Mouse (Mus musculus): Measurements from ENCODE around the gene Jarid2. TPM values are rescaled to one million over a fixed set of nuclear protein-coding genes. Genes with fewer than 3 reads are reported as not detected.

The Jarid2 gene
- polyA plus RNA-seq, 1 experiment from 2014 or later, result 31.7 TPM

DNA sequence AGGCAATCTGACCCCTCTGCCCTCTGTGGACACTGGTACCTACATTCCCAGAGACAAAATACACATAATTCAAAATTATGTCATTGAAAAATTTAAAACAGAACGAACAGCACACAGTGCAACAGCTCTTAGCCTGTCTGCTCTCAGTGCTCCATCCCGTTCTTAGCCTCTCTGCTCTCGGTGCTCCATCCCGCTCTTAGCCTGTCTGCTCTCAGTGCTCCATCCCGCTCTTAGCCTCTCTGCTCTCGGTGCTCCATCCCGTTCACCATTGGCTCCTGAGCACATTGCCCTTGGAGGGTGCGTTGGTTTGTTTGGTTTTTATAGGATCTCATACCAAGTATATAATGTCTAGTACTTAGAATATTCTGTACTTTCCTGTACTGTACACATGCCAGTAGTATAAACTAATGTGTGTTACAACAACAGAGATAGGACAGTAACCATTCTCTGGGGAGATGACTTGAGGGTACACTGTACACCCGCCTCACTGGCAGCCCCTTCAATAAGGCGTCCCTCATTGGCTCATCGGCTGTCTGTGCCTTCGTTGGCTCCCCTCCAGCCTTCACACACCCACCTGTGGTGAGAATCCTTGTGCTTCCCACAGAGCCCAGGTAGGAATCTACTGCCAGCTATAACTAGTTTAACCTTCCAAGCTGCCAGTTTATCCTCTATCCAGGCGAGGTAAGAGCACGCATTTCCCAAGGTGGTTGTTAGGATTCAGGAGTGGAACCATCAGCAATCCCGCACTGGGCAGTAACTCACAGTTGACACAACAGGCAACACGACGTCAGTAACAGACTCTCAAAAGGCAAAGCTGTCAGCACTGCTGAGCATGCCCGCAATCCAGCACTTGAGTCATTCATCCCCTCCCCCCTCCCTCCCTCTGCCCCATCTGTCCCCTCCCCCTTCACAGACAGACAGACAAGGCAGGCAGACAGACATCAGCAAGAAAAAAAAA, 203.3 kb downstream of the Jarid2 start:
- Histone ChIP-seq H3K36me3 (ENCODE audit: control insufficient read depth, insufficient read depth, low read length) (peaks cover 8% of the 10 kb centered on the region; the same call in 1 of the 2 replicates), H3K4me3 (replicated peaks; ENCODE audit: low read depth, low read length) (no peak overlapping the region), H3K27ac (replicated peaks; ENCODE audit: low read depth, low read length) (no peak overlapping the region), H3K9ac (replicated peaks; ENCODE audit: low read length) (no peak overlapping the region), H3K4me2 (ENCODE audit: low read length) (no peak overlapping the region), H3K27me3 (ENCODE audit: control insufficient read depth, insufficient read depth, low read length) (no peaks in the 10 kb centered on the region), H3K4me1 (ENCODE audit: control insufficient read depth, insufficient read depth, low read length) (peaks cover 13% of the 10 kb centered on the region), H3K9me3 (ENCODE audit: control insufficient read depth, low read length) (no peaks in the 10 kb centered on the region)
- ATAC-seq (ENCODE audit: low FRiP score, low TSS enrichment) (no peak), DNase-seq (peak; percentile 10)
- 66% methylated on average over 18 of the region's 18 CpGs for WGBS

DNA sequence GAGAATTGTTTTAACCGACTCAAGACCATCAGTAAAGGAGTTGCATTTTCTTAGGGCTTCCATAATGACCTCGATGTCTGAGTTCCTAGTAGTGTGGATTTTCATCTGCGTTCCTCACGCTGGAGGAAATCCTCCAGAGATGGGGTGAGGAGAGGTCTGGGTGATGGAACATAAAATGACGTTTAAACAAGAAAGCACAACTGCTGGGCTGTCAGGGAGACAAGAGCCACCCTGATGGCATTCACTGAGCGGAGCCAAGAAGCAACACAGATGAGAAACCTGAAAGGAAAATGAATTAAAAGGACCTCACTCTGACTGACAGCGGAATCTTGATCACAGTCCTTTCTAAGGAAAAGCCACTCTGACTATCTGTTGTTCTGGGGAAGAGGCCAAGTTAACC, 204.3 kb downstream of the Jarid2 start:
- Histone ChIP-seq H3K9me3 (ENCODE audit: control insufficient read depth, low read length) (no peaks in the 10 kb centered on the region), H3K27ac (replicated peaks; ENCODE audit: low read depth, low read length) (no peak overlapping the region), H3K4me1 (ENCODE audit: control insufficient read depth, insufficient read depth, low read length) (peaks cover 13% of the 10 kb centered on the region), H3K4me2 (ENCODE audit: low read length) (no peak overlapping the region), H3K27me3 (ENCODE audit: control insufficient read depth, insufficient read depth, low read length) (no peaks in the 10 kb centered on the region), H3K9ac (replicated peaks; ENCODE audit: low read length) (no peak overlapping the region), H3K36me3 (ENCODE audit: control insufficient read depth, insufficient read depth, low read length) (peaks cover 8% of the 10 kb centered on the region; the same call in 1 of the 2 replicates), H3K4me3 (replicated peaks; ENCODE audit: low read depth, low read length) (no peak overlapping the region)
- DNase-seq, result peak; percentile 31
- no peak for ATAC-seq (ENCODE audit: low FRiP score, low TSS enrichment)
- WGBS, result 14% methylated on average over 7 of the region's 7 CpGs

DNA sequence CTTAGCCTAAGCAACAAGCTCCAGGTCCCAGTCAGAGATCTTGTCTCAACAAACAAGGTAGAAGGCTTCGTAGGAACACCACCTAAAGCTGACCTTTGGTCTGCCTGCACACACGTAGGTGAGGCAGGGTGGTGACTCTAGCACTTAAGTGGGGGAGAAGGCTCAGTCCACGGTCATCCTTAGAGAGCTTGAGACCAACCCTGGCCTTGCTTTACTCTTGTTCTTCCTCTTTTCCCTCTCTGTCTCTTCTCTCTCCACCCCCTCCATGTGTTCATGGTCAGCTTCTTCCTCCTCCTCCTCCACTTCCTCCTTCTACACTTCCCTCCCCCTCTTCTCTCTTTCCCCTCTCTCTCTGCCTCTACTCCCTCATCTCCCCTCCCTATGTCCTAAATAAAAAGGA, 208.4 kb downstream of the Jarid2 start:
- WGBS, result 97% methylated on average over 3 of the region's 3 CpGs
- no peak overlapping the region for H3K9ac ChIP-seq (replicated peaks; ENCODE audit: low read length)
- DNase-seq, result no peak

DNA sequence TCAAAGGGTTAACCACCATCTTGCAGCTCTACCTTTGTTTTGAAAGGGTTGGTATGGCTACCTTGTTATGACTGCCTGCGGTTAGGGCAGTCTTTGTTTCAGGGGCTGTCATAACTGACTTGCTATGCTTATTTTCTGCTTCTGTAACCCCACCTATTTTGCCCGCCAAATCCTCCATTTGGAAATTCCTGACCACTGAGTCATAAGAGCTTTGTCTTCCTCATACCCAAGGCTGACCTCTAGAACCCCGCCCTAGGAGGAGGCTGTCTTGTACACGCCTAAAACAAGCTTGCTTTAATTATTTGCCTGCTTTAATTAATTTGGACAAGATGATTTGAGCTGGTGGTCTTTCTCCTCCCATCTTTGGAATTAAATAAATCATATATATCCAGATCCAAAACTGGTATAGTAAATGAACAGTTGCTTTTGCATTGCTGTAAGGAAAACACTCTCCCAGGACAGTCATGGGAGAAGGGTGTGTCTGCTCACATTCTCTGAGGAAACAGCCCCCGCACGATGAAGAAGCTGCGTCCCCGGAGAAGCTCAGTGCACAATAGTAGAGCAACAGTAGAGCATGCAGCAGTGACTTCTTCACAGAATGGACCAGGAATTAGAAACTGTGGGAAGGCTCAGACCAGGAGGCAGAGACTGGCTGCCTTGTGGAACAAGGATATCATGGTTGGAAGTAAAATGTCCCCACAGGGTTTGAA, 210.2 kb downstream of the Jarid2 start:
- Histone ChIP-seq H3K36me3 (ENCODE audit: control insufficient read depth, insufficient read depth, low read length) (no peaks in the 10 kb centered on the region), H3K4me1 (ENCODE audit: control insufficient read depth, insufficient read depth, low read length) (peaks cover 10% of the 10 kb centered on the region; the same call in 1 of the 2 replicates), H3K27ac (replicated peaks; ENCODE audit: low read depth, low read length) (no peak overlapping the region), H3K9ac (replicated peaks; ENCODE audit: low read length) (no peak overlapping the region), H3K27me3 (ENCODE audit: control insufficient read depth, insufficient read depth, low read length) (no peaks in the 10 kb centered on the region), H3K4me3 (replicated peaks; ENCODE audit: low read depth, low read length) (no peak overlapping the region), H3K9me3 (ENCODE audit: control insufficient read depth, low read length) (no peaks in the 10 kb centered on the region), H3K4me2 (ENCODE audit: low read length) (no peak overlapping the region)
- 82% methylated on average over 8 of the region's 8 CpGs for WGBS
- no peak for ATAC-seq (ENCODE audit: low FRiP score, low TSS enrichment)
- no peak for DNase-seq

More for the DNA sequence above, 208.4 kb downstream of the Jarid2 start:
- H3K4me1 ChIP-seq (ENCODE audit: control insufficient read depth, insufficient read depth, low read length), result peaks cover 12% of the 10 kb centered on the region
- H3K27me3 ChIP-seq (ENCODE audit: control insufficient read depth, insufficient read depth, low read length), result no peaks in the 10 kb centered on the region
- no peak overlapping the region for H3K4me3 ChIP-seq (replicated peaks; ENCODE audit: low read depth, low read length)
- no peak overlapping the region for H3K4me2 ChIP-seq (ENCODE audit: low read length)
- no peak overlapping the region for H3K27ac ChIP-seq (replicated peaks; ENCODE audit: low read depth, low read length)
- no peak for ATAC-seq (ENCODE audit: low FRiP score, low TSS enrichment)
- no peaks in the 10 kb centered on the region for H3K36me3 ChIP-seq (ENCODE audit: control insufficient read depth, insufficient read depth, low read length)
- H3K9me3 ChIP-seq (ENCODE audit: control insufficient read depth, low read length), result no peaks in the 10 kb centered on the region

DNA sequence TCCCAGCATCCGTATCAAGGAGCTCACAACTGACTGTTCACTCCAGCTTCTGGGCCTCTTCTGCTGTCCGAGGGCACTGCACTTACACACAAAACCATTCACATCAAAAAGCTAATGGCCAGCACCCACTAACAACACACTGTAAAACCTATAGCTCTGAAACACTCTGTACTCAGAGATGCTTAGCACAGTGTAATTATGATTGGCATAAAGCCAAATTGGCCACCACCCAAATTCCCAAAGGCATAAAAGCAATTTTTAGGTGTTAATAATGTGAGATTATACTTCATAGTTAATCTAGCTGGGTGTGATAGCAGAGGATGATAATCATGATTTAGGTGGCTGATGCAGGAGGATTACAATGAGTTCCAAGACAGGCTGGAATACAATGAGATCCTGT, 214.3 kb downstream of the Jarid2 start:
- Histone ChIP-seq H3K27me3 (ENCODE audit: control insufficient read depth, insufficient read depth, low read length) (no peaks in the 10 kb centered on the region), H3K4me1 (ENCODE audit: control insufficient read depth, insufficient read depth, low read length) (peaks cover 34% of the 10 kb centered on the region), H3K9me3 (ENCODE audit: control insufficient read depth, low read length) (no peaks in the 10 kb centered on the region), H3K36me3 (ENCODE audit: control insufficient read depth, insufficient read depth, low read length) (no peaks in the 10 kb centered on the region), H3K9ac (replicated peaks; ENCODE audit: low read length) (no peak overlapping the region), H3K4me2 (ENCODE audit: low read length) (no peak overlapping the region), H3K4me3 (replicated peaks; ENCODE audit: low read depth, low read length) (no peak overlapping the region), H3K27ac (replicated peaks; ENCODE audit: low read depth, low read length) (no peak overlapping the region)
- 83% methylated on average over 2 of the region's 2 CpGs for WGBS
- DNase-seq (peak; percentile 23), ATAC-seq (ENCODE audit: low FRiP score, low TSS enrichment) (no peak)

DNA sequence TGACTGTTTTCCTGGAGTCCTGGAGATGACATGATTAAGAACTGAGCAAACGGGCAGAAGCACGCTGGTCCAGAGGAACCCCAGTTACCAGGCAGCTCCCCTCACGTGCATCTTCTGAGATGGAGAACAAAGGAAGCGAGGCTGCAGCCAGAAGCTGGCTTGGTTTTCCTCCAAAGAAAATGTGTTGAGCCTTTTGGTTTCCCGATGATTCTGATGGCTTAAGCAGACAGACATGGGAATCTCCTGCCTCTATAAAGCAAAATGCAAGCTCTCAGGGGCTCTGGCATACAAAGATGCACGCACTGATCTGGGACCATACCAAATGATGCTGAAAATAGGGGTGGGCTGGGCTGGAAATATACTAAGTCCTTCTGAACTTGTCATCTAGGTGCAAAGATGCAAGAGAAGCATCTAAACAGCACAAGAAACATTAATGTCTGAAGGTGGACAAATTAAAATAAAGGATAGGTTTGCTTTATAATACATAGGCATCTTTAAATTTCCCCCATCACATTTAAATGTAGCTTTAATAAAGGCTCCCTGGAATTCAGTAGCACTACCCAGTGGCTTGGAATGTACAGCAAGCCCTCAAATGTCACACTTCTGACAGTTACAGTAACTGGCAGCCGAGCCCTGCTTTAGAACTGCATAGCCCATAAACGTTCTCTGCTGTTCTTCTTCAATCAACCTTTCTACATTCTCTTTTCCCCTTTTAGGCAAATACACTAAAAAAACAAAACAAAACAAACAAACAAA, 217.8 kb downstream of the Jarid2 start:
- H3K9me3 ChIP-seq (ENCODE audit: control insufficient read depth, low read length), result no peaks in the 10 kb centered on the region
- 4% methylated on average over 8 of the region's 8 CpGs for WGBS
- DNase-seq (peak; percentile 88), ATAC-seq (ENCODE audit: low FRiP score, low TSS enrichment) (peak; percentile 64; the same call in 1 of the 2 replicates)
- peaks cover 34% of the 10 kb centered on the region for H3K4me1 ChIP-seq (ENCODE audit: control insufficient read depth, insufficient read depth, low read length)
- H3K27me3 ChIP-seq (ENCODE audit: control insufficient read depth, insufficient read depth, low read length), result no peaks in the 10 kb centered on the region
- peak overlapping the region; percentile 49 for H3K4me3 ChIP-seq (replicated peaks; ENCODE audit: low read depth, low read length)
- H3K9ac ChIP-seq (replicated peaks; ENCODE audit: low read length), result peak overlapping the region; percentile 66
- peak overlapping the region; percentile 54 for H3K4me2 ChIP-seq (ENCODE audit: low read length)
- peak overlapping the region; percentile 94 for H3K27ac ChIP-seq (replicated peaks; ENCODE audit: low read depth, low read length)
- no peaks in the 10 kb centered on the region for H3K36me3 ChIP-seq (ENCODE audit: control insufficient read depth, insufficient read depth, low read length)

DNA sequence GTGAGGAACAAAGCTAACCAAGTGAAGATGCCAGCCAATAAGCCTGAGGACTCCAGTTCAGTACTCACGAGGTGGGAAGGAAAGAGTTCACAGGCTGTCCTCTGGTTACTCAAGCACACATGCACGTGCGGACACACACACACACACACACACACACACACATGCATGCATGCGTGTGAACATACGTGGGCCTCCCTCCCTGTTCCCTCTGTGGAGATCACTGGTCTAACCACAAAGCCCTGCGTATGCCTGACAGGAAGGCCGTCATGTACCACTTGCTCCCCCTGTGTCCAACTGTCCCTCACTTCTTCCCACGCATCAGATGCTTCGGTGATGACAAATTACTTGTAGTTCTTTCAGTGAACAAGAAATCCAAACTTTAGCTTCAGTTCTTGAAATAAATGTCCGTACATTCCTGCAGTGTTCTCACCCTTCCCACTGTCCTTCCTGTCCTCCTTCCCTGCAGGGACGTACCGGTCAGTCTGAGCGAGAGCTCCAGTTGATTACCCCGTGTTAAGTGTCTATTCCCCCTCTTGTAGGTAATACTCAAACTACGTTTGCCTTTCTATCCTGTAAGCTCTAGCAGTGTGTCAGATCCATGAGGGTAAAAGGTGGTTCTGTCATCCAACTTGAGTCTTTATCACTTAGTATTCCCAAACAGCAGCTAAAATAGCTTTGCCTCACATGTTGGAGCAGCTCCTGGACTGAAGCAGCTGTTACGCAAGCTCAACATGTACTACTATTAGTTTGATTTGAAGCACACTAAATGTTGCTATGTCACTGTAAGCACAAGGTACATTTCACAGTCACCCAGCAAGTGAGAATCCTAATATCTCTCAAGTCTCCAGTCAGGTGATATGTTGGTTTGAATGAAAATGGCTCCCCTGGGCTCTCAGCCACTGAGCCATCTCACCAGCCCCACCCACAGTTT, 219.3 kb downstream of the Jarid2 start:
- peaks cover 29% of the 10 kb centered on the region for H3K4me1 ChIP-seq (ENCODE audit: control insufficient read depth, insufficient read depth, low read length)
- no peak for ATAC-seq (ENCODE audit: low FRiP score, low TSS enrichment)
- H3K27ac ChIP-seq (replicated peaks; ENCODE audit: low read depth, low read length), result no peak overlapping the region
- 94% methylated on average over 16 of the region's 16 CpGs for WGBS
- no peaks in the 10 kb centered on the region for H3K9me3 ChIP-seq (ENCODE audit: control insufficient read depth, low read length)
- no peaks in the 10 kb centered on the region for H3K27me3 ChIP-seq (ENCODE audit: control insufficient read depth, insufficient read depth, low read length)
- H3K4me3 ChIP-seq (replicated peaks; ENCODE audit: low read depth, low read length), result no peak overlapping the region
- no peak for DNase-seq
- H3K9ac ChIP-seq (replicated peaks; ENCODE audit: low read length), result no peak overlapping the region
- H3K36me3 ChIP-seq (ENCODE audit: control insufficient read depth, insufficient read depth, low read length), result no peaks in the 10 kb centered on the region
- no peak overlapping the region for H3K4me2 ChIP-seq (ENCODE audit: low read length)

Measured in midbrain, embryonic 14.5 days (tissue).